Mouse (Mus musculus) bone marrow macrophage, adult 2 months (primary cell): ENCODE results near the gene Bri3.

Source experiments
- CTCF ChIP-seq: IDR thresholded peaks from 2 replicates; pipeline ENCODE4 v1.5.1; 2012; ENCODE audit warnings: low read depth, mild to moderate bottlenecking, low read length, moderate library complexity
- POLR2A ChIP-seq: IDR thresholded peaks from 2 replicates; pipeline ENCODE4 v1.6.1; 2012; ENCODE audit warnings: mild to moderate bottlenecking, low read depth, low read length, borderline replicate concordance

GRCm38 (mm10) chr5:144263496-144263895, 19.3 kb downstream of the Bri3 start:
- TF ChIP-seq CTCF (no peak), POLR2A (no peak)
